Mouse (Mus musculus) urinary bladder, adult 18-20 months (tissue): ENCODE data around the gene Nynrin.

ENCODE experiments used
- DNase-seq, 2 experiments: peaks; one replicate each; pipeline ENCODE4 v3.0.0; 2022; ENCODE audit warnings: low spot score in 2 of 2, mixed read lengths in 2 of 2

Gene Nynrin

GRCm38 (mm10) chr14:55877469-55878315 lies 23.9 kb downstream of the Nynrin start:
- DNase-seq: no peak

- no peak for DNase-seq
Observed at GRCm38 (mm10) chr14:55878316-55878940, 24.6 kb downstream of the Nynrin start.

DNA sequence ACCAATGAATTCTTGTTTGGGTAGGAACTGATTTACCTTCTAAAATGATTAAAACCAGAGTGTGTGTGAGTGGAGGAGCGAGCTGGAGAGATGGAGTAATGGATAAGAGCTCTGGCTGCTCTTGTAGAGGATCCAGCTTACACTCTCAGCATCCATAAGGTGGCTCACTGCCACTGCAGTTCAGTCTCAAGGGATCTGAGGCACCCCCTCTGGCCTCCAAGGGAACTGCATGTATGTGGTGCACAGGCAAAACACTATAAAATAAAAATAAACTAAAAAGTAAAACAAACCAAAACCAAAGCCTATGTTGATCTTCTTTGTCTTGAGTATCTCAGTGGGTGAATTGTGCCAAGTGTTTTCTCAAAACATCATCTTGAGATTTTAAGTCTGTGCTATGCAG lies 25.8 kb downstream of the Nynrin start:
- peak; percentile 51 to 52 for DNase-seq

GRCm38 (mm10) chr14:55880982-55881381 lies 27.2 kb downstream of the Nynrin start:
- no peak for DNase-seq

- DNase-seq: peak; percentile 41 to 48
Observed at GRCm38 (mm10) chr14:55882171-55882641, 28.4 kb downstream of the Nynrin start.

DNA sequence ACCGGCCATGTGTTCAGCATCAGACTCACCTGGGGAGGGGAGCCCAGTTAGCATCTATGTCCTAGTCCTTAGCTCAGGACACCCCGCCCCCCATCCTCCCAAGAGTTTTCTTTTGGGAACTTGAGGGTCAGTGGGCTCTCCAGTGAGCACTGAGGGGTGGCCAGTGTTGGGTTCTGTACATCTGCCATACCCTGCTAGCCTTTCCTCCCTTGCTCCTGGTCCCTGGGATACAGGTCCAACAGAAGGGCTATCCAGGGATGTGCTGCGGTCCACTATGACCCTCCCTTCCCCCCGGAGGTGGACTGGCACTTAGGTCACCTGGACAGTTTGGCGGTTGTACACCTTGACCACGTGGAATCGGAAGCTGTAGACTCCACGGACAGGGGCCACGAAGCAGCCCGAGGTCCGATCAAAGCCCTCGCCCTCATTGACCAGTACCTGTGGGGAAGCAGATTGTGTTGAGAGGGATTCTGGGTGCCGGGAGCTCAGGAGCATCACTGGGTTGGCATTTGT lies 29.4 kb downstream of the Nynrin start:
- DNase-seq: no peak

GRCm38 (mm10) chr14:55883663-55884062 lies 29.9 kb downstream of the Nynrin start:
- no peak for DNase-seq

GRCm38 (mm10) chr14:55884166-55884565 lies 30.4 kb downstream of the Nynrin start, which contains the start of gene Cbln3:
Cbln3 (minus strand) TSS chr14:55884392.
- peak in 1 of 2 experiments; percentile 33 for DNase-seq

DNA sequence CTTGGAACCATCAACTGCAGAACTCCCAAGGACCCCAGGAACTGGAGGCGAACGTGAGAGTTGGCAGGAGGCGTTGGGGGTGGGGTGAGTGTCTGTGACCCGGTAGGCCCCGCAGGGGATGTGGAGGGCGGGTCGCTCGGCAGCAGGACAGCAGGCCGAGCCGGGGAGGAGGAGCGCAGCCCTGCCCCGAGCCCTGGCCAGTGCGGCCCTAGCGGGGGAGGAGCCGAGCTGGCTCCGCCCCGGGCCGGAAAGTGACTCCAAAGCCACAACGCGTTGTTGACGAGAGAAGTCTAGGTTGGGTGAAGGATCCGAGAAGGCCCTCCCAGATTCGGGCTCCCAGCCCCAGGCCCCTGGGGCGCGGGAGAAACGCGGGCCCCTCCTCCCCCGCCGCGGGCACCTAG lies 30.9 kb downstream of the Nynrin start, which contains the start of gene Khnyn:
Gene Khnyn (plus strand): TSS at position 235 of the 401 bp plus-strand sequence.
- DNase-seq: peak; percentile 78 to 90

DNA sequence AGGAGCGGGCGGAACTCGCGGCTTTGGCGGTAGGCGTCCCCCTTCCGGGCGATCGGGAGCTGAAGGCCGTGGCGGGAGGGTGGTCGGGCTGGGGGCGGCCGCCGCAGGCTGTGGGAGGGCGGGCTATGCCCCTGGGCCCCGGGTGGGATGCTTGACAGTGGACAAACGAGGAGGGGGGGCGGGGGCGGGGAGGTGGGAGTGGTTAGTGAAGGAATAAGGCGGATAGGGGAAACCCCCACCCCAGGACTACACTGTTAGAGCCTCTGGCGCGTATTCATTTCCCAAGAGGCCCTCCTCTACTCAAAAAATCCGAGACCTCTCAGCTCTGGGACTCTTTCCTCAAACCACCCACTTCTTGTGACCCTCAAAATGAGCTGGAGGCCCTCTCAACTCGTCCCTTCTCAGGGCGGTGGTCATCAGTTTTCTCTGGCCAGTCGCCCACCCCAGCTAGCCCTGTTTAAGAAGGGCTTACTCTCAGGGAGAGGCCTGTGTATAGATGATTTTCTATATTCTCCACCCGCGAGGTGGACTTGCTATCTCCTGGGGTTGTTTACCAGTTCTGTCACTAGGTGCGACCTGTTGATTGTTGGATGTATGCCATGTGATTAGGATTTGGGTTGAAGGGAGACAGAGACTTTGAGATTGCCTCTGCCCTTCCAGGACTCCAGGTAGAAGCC lies 31.4 kb downstream of the Nynrin start:
- DNase-seq: no peak

DNA sequence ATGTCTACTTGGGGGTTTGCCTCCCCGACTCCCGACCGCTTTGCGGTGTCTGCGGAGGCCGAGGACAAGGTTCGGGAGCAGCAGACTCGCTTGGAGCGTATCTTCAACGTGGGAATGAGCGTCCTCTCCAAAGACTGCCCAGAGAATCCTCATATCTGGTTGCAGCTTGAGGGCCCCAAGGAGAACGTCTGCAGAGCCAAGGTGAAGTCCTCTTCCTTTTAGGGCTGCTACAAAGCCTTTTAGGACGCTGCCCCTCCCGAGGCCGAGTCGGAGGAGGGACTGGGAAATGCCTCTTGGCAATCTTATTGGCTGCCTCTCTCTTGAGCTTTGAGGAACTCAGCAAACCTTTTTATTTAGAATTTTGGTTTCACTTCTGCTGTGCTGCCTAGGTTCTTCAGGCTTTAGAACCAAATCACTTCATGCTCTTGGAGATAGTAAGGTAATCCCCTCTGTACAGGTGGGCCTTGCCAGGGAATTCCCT lies 32.0 kb downstream of the Nynrin start:
- peak; percentile 41 to 50 for DNase-seq

GRCm38 (mm10) chr14:55886571-55887382 lies 33.0 kb downstream of the Nynrin start:
- no peak for DNase-seq

GRCm38 (mm10) chr14:55897671-55898070 lies 43.9 kb downstream of the Nynrin start:
- no peak for DNase-seq

DNA sequence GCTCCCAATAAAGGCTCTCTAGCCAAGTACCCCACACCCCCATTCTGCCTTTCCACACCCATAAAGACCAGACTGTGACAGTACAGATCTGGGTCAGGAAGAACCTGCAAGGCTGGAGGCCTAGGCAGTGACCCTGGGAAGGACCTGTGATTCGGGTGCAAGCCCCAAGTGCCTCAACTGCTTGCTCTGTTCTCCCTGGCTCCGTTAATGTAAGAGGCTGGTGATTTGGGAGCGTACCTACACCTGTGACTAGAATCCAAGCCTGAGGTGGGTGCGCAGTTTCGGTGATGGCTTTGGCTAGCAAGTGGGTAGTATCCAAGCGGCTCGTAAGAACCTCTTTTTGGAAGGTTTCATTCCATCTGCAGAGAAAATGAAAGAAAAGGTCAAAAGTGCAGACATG lies 45.1 kb downstream of the Nynrin start:
- no peak for DNase-seq

GRCm38 (mm10) chr14:55899701-55900413 lies 46.0 kb downstream of the Nynrin start, which contains the start of gene Sdr39u1:
Sdr39u1 (minus strand) TSS chr14:55900293.
- DNase-seq: peak; percentile 64 to 77

- no peak for DNase-seq
Observed at GRCm38 (mm10) chr14:55900414-55900755, 46.6 kb downstream of the Nynrin start.

- DNase-seq: no peak
Observed at GRCm38 (mm10) chr14:55905518-55905917, 51.7 kb downstream of the Nynrin start.

DNA sequence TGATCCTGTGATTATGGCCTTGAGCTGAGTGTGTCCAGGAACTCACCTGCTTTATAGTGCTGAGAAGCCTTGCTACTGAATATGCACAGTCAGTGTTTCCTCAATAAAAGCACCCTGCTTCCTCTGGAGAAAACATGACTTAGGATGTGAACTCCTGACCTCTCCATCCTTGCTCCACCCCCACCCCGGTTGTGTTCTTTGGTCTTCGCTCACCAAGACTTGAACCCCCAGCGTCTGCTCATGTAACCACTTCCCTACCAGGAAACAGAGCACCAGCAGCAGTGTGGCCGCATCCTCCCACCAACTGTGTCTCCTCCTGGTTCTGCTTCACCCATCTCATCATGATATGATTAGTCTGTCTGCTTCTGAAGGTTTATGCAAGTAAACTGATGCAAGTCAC lies 59.6 kb downstream of the Nynrin start:
- DNase-seq: no peak

GRCm38 (mm10) chr14:55918240-55919082 lies 64.7 kb downstream of the Nynrin start:
- peak in 1 of 2 experiments; percentile 54 for DNase-seq
